Comparison of ENCODE assay signal across 13 mouse cellular contexts in the genomic region with DNA sequence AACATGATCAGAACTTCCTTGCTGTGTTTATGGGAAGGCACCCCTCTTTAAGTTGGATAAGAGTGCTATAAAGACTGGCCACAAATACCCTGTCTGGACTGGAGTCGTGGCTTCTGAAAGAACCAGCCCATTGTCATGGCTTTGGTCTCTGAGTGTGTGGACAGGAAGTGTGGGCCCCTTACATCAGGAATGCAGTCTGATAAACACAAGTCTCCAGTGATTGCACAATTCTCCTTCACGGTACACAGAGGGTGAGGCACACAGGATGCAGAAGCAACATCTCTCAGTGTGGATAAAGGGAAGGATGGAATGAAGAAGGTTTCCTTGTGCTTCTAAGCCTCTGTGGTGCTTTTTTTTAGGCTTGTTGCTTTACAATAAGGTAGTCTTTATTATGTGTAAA. TPM values are rescaled to one million over a fixed set of nuclear protein-coding genes. Genes with fewer than 3 reads are reported as not detected.
A peak's percentile ranks its signal among the peaks of the same experiment; 100 is the strongest.
DNase-seq lines count a peak whose midpoint lies in the region; ATAC-seq and TF ChIP-seq lines count a peak whose summit lies in the region.
"Had no signal": no experiment of that assay in that cellular context is flagged by ENCODE, and none has a peak within 500 bp of the region (broad histone marks: within the 10 kb centered on the region; RNA-seq: fewer than 3 reads in every experiment).

No protein-coding gene starts in this region.

- WGBS in heart, embryonic 15.5 days = 4% methylated on average over 2 of the region's 2 CpGs
- 3% methylated on average over 2 of the region's 2 CpGs for WGBS in intestine, embryonic 14.5 days

- peaks cover 31% of the 10 kb centered on the region for H3K4me1 ChIP-seq in heart, embryonic 15.5 days (replicated peaks)
- H3K4me1 ChIP-seq in intestine, embryonic 14.5 days (replicated peaks; ENCODE audit: control insufficient read depth, insufficient read depth, low read length) = peaks cover 30% of the 10 kb centered on the region

- in situ Hi-C loops in Patski (cut with MboI; ENCODE audit: low pct_unique_long_range_greater_than_20kb) = no loop called here

- peak; percentile 48; the same call in 1 of the 2 replicates for ATAC-seq in heart, embryonic 15.5 days (replicated peaks; ENCODE audit: insufficient number of reproducible peaks, insufficient read depth, low FRiP score, low read depth)
- ATAC-seq in Patski = peak; percentile 10
- ATAC-seq in intestine, embryonic 14.5 days (replicated peaks; ENCODE audit: low FRiP score, low TSS enrichment, low read depth) = peak; percentile 63; the same call in 1 of the 2 replicates

- no peaks in the 10 kb centered on the region for H3K9me3 ChIP-seq in heart, embryonic 15.5 days (replicated peaks)
- no peaks in the 10 kb centered on the region for H3K9me3 ChIP-seq in intestine, embryonic 14.5 days (ENCODE audit: control insufficient read depth, low read length)
- H3K9me3 ChIP-seq: forebrain, embryonic 12.5 days; hindbrain, embryonic 12.5 days; liver, embryonic 13.5 days had no signal

- no peak overlapping the region for H3K4me2 ChIP-seq in heart, embryonic 15.5 days
- no peak overlapping the region for H3K4me2 ChIP-seq in intestine, embryonic 14.5 days (ENCODE audit: low read length)
- H3K4me2 ChIP-seq: forebrain, embryonic 12.5 days; hindbrain, embryonic 12.5 days; liver, embryonic 13.5 days had no signal

- H3K4me3 ChIP-seq in heart, embryonic 15.5 days = no peak overlapping the region
- H3K4me3 ChIP-seq in intestine, embryonic 14.5 days (ENCODE audit: low read depth, low read length) = no peak overlapping the region
- H3K4me3 ChIP-seq: forebrain, embryonic 12.5 days; hindbrain, embryonic 12.5 days; liver, embryonic 13.5 days had no signal

- peak overlapping the region; percentile 13 for H3K27ac ChIP-seq in heart, embryonic 15.5 days
- H3K27ac ChIP-seq in intestine, embryonic 14.5 days (ENCODE audit: low read depth) = peak overlapping the region; percentile 54
- H3K27ac ChIP-seq: forebrain, embryonic 12.5 days; hindbrain, embryonic 12.5 days; liver, embryonic 13.5 days had no signal

- TF ChIP-seq CTCF in Patski (IDR thresholded peaks at IDR 0.05) = no peak

- no peaks in the 10 kb centered on the region for H3K36me3 ChIP-seq in heart, embryonic 15.5 days
- no peaks in the 10 kb centered on the region for H3K36me3 ChIP-seq in intestine, embryonic 14.5 days (ENCODE audit: control insufficient read depth, insufficient read depth, low read length)
- H3K36me3 ChIP-seq: forebrain, embryonic 12.5 days; hindbrain, embryonic 12.5 days; liver, embryonic 13.5 days had no signal

- CTCF ChIA-PET in Patski (lab: Charles Lee) = interaction anchor here (1.3 kb wide), 1 partner anchor 35 kb away, joined by 4 read pairs; no protein-coding TSS in a partner anchor

- H3K27me3 ChIP-seq in heart, embryonic 15.5 days = no peaks in the 10 kb centered on the region
- no peaks in the 10 kb centered on the region for H3K27me3 ChIP-seq in Patski
- H3K27me3 ChIP-seq in intestine, embryonic 14.5 days (replicated peaks; ENCODE audit: control insufficient read depth, insufficient read depth, low read length) = no peaks in the 10 kb centered on the region
- H3K27me3 ChIP-seq: forebrain, embryonic 12.5 days; hindbrain, embryonic 12.5 days; liver, embryonic 13.5 days had no signal

- POLR2A ChIA-PET in Patski (lab: Charles Lee) = interaction anchor here (0.7 kb wide), 1 partner anchor 17 kb away, joined by 4 read pairs; no protein-coding TSS in a partner anchor

- no peak for DNase-seq in heart, adult 9 months (ENCODE audit: low spot score in 2 of 2)
- DNase-seq in Patski (ENCODE audit: low read depth, low spot score) = no peak
- no peak for DNase-seq in intestine, embryonic 14.5 days (ENCODE audit: low spot score)
- peak; percentile 76 for DNase-seq in lung, postnatal 36 days
- DNase-seq in cerebellum, adult 18-20 months = no peak
- no peak for DNase-seq in left cerebral cortex, adult 9 months (ENCODE audit: low spot score in 2 of 2)
- DNase-seq in thymus, postnatal 0 days (ENCODE audit: low spot score) = no peak
- DNase-seq: cerebellum, adult 11-12 months; liver, embryonic 13.5 days; thymus, postnatal 4 days had no signal

- H3K9ac ChIP-seq in heart, embryonic 15.5 days = no peak overlapping the region
- no peak overlapping the region for H3K9ac ChIP-seq in intestine, embryonic 14.5 days (ENCODE audit: low read length)
- H3K9ac ChIP-seq: forebrain, embryonic 12.5 days; hindbrain, embryonic 12.5 days; liver, embryonic 13.5 days had no signal

RNA-seq across cellular contexts. Expression of a gene that starts 27.2 kb away (rescaled TPM):
- polyA plus RNA-seq in heart, embryonic 15.5 days (2015; fragmentation: Nextera tagmentation; extraction: Ambion mirVana) = 1.9 and 3.8 TPM in 2 replicates
- polyA plus RNA-seq in Patski (2021) = 12.0 TPM
- polyA plus RNA-seq in intestine, embryonic 14.5 days (2014; fragmentation: Nextera tagmentation; extraction: Ambion mirVana) = 4.9 and 5.0 TPM in 2 replicates
- polyA plus RNA-seq in thymus, postnatal 0 days (2015; fragmentation: Nextera tagmentation; extraction: Ambion mirVana) = 10.0 and 10.6 TPM in 2 replicates

RNA-seq across cellular contexts. Expression of a gene that starts 42.8 kb away (rescaled TPM):
- 194 and 204 TPM in 2 replicates for polyA plus RNA-seq in heart, embryonic 15.5 days (2015; fragmentation: Nextera tagmentation; extraction: Ambion mirVana)
- 254 TPM for polyA plus RNA-seq in Patski (2021)
- polyA plus RNA-seq in intestine, embryonic 14.5 days (2014; fragmentation: Nextera tagmentation; extraction: Ambion mirVana) = 203 and 215 TPM in 2 replicates
- polyA plus RNA-seq in thymus, postnatal 0 days (2015; fragmentation: Nextera tagmentation; extraction: Ambion mirVana) = 372 and 403 TPM in 2 replicates

Comparison
In these comparisons a context has a peak if more than half of its experiments do, and no peak if none do; other contexts are left out.
1. ATAC-seq: peak in every context shown above with its lines; median percentile 63 in intestine, embryonic 14.5 days; 48 in heart, embryonic 15.5 days; 10 in Patski.